Mouse (Mus musculus) embryo, embryonic 9.5 days (tissue): ENCODE data around the gene Ptprn2.
"Not testable (repeated sequence)": the region's sequence is repeated elsewhere in the genome, so short reads cannot be mapped to it uniquely, and the experiment has no call there.

ENCODE experiments used
- DNase-seq: peaks from one replicate; pipeline ENCODE4 v3.0.0-alpha.2; 2017; ENCODE audit errors: extremely low spot score

The Ptprn2 gene

GRCm38 (mm10) chr12:116513788-116514187, 28.3 kb downstream of the Ptprn2 start:
- DNase-seq, result not testable (repeated sequence)

GRCm38 (mm10) chr12:116515824-116516223, 30.3 kb downstream of the Ptprn2 start:
- DNase-seq, result no peak

- DNase-seq, result no peak
Observed at GRCm38 (mm10) chr12:116528861-116529260, 43.3 kb downstream of the Ptprn2 start.

GRCm38 (mm10) chr12:116533281-116533680, 47.8 kb downstream of the Ptprn2 start:
- no peak for DNase-seq

- DNase-seq, result no peak
Observed at GRCm38 (mm10) chr12:116539305-116539704, 53.8 kb downstream of the Ptprn2 start.

GRCm38 (mm10) chr12:116540608-116541007, 55.1 kb downstream of the Ptprn2 start:
- no peak for DNase-seq

GRCm38 (mm10) chr12:116550031-116550430, 64.5 kb downstream of the Ptprn2 start:
- DNase-seq, result no peak

GRCm38 (mm10) chr12:116551516-116551915, 66.0 kb downstream of the Ptprn2 start:
- DNase-seq, result no peak

- no peak for DNase-seq
Observed at GRCm38 (mm10) chr12:116552306-116552705, 66.8 kb downstream of the Ptprn2 start.

GRCm38 (mm10) chr12:116553361-116553760, 67.8 kb downstream of the Ptprn2 start:
- DNase-seq, result no peak

GRCm38 (mm10) chr12:116555964-116556363, 70.4 kb downstream of the Ptprn2 start:
- no peak for DNase-seq

- no peak for DNase-seq
Observed at GRCm38 (mm10) chr12:116564441-116564840, 78.9 kb downstream of the Ptprn2 start.

GRCm38 (mm10) chr12:116566672-116567071, 81.2 kb downstream of the Ptprn2 start:
- no peak for DNase-seq

- no peak for DNase-seq
Observed at GRCm38 (mm10) chr12:116567170-116567569, 81.7 kb downstream of the Ptprn2 start.

- DNase-seq, result no peak
Observed at GRCm38 (mm10) chr12:116569568-116569967, 84.0 kb downstream of the Ptprn2 start.

- no peak for DNase-seq
Observed at GRCm38 (mm10) chr12:116574102-116574501, 88.6 kb downstream of the Ptprn2 start.

GRCm38 (mm10) chr12:116574720-116575119, 89.2 kb downstream of the Ptprn2 start:
- no peak for DNase-seq

- DNase-seq, result not testable (repeated sequence)
Observed at GRCm38 (mm10) chr12:116577917-116578316, 92.4 kb downstream of the Ptprn2 start.

GRCm38 (mm10) chr12:116580827-116581544, 95.5 kb downstream of the Ptprn2 start:
- no peak for DNase-seq

- DNase-seq, result peak; percentile 9
Observed at GRCm38 (mm10) chr12:116581864-116582263, 96.3 kb downstream of the Ptprn2 start.

GRCm38 (mm10) chr12:116582829-116583228, 97.3 kb downstream of the Ptprn2 start:
- DNase-seq, result no peak

- DNase-seq, result no peak
Observed at GRCm38 (mm10) chr12:116585001-116585400, 99.5 kb downstream of the Ptprn2 start.

- no peak for DNase-seq
Observed at GRCm38 (mm10) chr12:116586167-116586566, 100.6 kb downstream of the Ptprn2 start.

- no peak for DNase-seq
Observed at GRCm38 (mm10) chr12:116587548-116587947, 102.0 kb downstream of the Ptprn2 start.
